Mouse (Mus musculus) left cerebral cortex, postnatal 4 days (tissue): ENCODE results near the gene Clca3b. TPM values are rescaled to one million over a fixed set of nuclear protein-coding genes. Genes with fewer than 3 reads are reported as not detected.
"Not testable (repeated sequence)": the region's sequence is repeated elsewhere in the genome, so short reads cannot be mapped to it uniquely, and the experiment has no call there.

ENCODE experiments used
- DNase-seq: peaks from one replicate; pipeline ENCODE4 v3.0.0-alpha.2; 2022
- intact Hi-C: fragments of 180-260 bp; cut with DNase I; formaldehyde crosslinking; loops from one replicate; pipeline ENCODE4 v1.15.1; 2025
- total RNA-seq, 2 experiments: library from RNA; stranded (reverse); gene quantifications; 2 replicates each; pipeline ENCODE4 v1.2.3; 2021

Gene Clca3b
- not detected for total RNA-seq

DNA sequence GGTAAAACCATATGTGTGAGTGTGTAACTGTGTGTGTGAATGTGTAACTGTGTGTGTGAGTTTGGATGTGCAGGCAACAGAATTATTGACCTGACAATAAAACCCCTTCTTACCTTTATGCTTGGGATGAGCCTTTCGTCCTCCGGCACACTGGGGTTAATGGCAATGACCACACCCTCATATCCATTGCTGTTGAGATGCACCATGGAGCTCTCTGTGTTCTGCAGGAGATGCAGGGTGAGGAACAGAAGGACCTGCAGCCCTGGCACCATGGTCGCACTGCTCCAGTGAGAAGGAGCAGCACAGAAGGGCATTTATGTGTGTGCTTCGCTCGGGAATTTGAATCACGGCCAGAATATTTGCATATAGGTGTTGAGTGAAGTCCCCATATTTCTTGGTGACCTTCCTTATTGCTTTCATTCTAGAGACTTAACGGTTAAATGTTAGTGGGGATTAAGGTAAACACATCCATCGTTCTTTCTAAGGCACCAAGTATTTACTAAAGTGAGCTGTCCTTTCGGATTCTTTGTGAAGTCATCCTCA lies at the start of gene Clca3b:
Gene Clca3b, minus strand, starts transcription at position 344 of the 543 bp plus-strand sequence.
- intact Hi-C loops, DNase-seq: not testable (repeated sequence)

DNA sequence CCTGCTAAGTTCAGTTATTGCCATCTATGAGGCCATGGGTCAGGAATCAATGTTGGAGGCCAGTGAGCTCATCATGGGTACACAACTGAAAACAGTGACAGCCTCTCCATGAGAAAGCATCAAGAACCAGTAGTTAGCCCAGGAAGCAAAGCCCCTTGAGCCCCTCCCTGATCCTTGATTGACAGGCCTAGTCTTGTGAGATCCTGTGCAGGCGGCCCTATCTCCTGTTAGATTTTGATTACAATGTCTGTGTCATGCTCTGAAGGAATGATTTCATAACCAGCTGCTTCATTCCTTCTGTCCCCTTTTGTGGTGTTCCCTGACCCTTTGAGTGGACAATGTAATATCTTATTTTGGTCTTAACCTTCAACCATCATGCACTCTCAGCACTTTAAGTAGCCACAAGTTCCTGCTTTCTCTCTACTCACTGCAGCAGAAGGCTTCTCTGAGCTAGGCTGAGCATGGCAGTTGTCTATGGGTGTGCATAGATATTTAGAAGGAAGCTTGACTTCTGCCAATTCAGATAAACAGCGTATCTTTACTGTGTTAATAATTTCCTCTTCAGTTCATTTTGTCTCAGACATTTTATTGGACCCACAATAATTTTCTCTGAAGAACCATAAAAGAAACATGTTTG lies 48.0 kb upstream of the Clca3b start:
- intact Hi-C loops: no loop called here
- no peak for DNase-seq

DNA sequence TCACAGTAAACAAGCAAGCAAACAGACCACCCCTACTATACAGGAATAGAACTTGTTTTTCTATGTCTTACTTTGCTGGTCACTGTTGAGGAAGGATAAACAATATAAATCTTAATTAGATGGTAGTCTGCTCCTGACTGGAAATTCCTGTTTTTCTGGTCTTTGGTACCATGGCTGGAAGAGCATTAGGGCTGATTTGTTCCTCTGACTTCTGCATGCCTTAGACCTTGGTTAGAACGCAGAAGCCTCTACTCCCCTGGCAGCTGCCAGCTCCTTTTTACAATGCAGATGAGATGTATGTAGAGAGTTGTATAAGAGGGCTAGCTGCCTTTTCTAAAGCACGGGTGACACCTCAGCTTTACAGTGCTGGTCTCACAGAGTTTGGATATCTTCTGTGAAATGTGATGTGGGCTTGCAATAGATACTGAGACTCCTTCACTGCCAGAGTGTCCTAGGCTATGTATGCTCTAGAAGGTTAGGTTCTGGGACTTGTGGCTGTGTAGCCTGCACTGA lies 41.1 kb upstream of the Clca3b start:
- no peak for DNase-seq
- intact Hi-C loops: no loop called here

DNA sequence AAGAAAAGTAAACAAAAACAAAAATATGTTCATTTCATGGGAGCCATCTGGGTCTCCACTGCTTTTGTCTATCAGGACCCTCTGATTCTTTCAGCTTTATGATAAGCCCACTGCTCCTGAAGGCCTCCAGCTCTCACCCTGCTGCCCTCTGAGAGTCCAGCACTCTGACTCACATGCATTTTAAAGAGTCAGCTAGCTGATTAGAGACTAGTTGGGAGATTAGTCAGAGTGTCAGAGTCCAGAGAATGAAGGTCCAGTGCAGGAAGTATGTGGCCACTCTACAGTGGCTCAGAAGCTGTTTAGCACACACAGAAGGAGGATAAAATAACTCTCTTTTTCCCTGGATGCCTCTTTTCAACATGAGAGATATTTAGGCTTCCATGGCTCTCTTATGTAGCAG lies 37.8 kb upstream of the Clca3b start:
- DNase-seq: no peak
- intact Hi-C loops: no loop called here

DNA sequence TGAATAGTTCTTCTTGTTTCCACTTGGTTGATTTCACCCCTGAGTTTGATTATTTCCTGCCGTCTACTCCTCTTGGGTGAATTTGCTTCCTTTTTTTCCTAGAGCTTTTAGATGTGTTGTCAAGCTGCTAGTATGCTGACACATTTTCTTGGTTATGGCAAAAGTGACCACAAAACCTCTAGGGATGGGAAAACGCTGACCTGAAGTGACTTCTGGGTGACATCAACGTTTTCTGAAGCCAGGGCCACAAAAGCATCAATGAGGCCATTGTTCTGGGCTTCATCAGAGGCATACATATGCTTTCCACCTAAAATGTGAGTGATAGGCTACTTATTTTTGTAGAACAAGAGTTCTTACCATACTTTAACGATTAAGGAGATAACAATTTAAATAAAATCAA lies 22.9 kb upstream of the Clca3b start:
- DNase-seq, intact Hi-C loops: not testable (repeated sequence)

DNA sequence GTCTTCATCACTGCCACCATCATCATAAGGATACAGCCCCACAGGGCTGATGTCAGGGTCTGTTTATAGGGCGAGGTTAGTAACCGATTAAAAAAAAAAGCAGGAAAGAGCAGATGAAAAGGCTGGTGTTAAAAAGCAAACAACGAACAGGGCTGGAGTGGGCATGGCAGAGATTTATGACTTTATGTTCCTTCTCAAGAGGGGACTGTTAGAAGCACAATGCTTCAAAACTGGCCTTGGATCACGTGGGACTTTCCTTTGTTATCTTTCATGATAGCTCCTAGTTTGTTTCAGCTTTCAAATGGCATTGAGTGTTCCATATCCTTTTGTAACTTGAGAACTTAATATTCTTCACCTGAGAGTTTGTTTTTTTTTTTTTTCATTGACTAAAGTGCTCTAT lies 427 bp upstream of the Clca3b start:
- intact Hi-C loops: no loop called here
- DNase-seq: no peak

DNA sequence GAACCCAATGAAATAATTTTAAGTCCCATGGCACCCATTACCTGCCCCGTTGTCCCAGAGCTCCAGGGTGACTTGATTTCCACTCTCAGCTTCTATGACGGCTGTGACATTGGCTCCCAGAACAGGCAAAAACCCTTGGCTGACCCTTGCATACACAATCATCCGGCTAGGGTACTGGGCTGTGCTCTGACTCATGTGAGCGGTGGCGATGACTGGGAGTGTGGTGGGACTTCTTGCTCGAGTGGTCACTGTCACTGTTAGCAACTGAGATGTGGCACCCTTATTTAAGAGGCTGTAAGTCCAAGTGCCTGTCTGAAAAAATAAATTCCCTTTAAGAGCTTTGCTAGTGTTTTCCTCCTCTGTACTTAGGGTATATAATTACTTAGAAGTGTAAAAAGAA lies 21.9 kb downstream of the Clca3b start:
- intact Hi-C loops: loop anchor here (10.0 kb wide), 2 partner anchors 198 to 308 kb away; no protein-coding TSS in a partner anchor

DNA sequence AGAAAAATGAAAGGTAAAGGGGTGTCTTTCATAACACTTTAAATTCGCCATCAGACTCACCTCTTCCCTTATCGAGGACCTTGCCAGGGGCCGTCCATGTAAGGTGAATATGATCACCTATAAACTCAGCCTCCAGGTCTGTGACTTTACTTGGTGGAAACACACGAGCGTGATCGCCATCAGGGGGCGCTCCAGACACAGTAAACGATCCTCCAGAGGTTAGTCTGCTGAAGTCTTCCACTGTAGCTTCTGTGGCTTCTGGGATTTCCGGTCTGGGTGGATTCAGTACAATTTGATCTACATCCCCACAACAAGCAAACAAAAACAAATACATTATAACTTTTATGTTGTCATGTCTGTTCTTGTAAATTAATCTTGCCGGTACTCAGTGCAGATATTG lies 24.0 kb downstream of the Clca3b start:
- intact Hi-C loops: loop anchor here (10.0 kb wide), 2 partner anchors 200 to 310 kb away; no protein-coding TSS in a partner anchor
- peak; percentile 84 for DNase-seq

More for the DNA sequence above, 21.9 kb downstream of the Clca3b start:
- no peak for DNase-seq

DNA sequence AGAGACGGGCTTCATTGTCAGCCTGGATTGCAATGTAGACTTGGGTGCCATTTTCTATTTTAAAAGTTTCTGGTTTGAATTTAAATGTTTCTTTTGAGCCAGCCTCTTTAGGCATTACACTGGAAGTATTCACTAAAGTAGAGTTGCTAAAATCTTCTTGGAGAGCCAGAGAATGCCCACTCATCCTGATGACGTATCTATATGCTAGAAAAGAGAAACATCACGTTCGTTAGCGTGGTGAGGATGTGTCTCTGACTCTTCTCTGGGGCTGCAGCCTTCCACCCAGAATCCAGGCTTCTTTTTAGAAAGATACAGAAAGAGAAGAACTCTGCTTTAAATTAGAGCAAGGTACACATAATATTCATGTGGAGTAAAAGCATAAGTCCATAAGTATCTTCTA lies 25.8 kb downstream of the Clca3b start:
- intact Hi-C loops: loop anchor here (10.0 kb wide), 2 partner anchors 201 to 311 kb away; no protein-coding TSS in a partner anchor
- DNase-seq: no peak

DNA sequence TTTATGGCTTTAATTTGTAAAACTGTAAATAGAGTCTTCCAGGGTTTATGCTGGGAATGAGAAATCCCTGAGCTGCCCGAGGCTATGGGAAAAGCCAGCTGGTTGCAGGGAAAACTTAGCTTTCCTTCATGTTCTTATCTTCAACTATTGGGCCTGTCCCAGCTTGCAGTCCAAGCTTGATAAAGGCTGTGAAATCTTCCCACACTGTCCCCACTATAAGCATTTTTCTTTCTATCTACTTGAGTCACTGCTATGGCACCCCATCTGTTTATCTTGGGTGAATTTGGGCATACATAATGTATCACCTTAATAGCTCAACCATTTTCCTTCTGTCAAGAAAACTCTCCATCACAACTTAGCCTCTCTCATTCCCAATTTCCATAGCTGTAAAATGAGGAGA lies 28.5 kb downstream of the Clca3b start:
- DNase-seq: no peak
- intact Hi-C loops: loop anchor here (10.0 kb wide), 2 partner anchors 204 to 314 kb away; no protein-coding TSS in a partner anchor

DNA sequence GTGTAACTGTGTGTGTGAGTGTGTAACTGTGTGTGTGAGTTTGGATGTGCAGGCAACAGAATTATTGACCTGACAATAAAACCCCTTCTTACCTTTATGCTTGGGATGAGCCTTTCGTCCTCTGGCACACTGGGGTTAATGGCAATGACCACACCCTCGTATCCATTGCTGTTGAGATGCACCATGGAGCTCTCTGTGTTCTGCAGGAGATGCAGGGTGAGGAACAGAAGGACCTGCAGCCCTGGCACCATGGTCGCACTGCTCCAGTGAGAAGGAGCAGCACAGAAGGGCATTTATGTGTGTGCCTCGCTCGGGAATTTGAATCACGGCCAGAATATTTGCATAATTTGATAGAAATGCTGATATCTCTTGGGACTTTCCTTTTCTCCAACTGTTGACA lies 29.9 kb downstream of the Clca3b start, which contains the start of gene Clca3a2:
Gene Clca3a2, minus strand, starts transcription at position 276 of the 400 bp plus-strand sequence.
- intact Hi-C loops: not testable (repeated sequence)

DNA sequence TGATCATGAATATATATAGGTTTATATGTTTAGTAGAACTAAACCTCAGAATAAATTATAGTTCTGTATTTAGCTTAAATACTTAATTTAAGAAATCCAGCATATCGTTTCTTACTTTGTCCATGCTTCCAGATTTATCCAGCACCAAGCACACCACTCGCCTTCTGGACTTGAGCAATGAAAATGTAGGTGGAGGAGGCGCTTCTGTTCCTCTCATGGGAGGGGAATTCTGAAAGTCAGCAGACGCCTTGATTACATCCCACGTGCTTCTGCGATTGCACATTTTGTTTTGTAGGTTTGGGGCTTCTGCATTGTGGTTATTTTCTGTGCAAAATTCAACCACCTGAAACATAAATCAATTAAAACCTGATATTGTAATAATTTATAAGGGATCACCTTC lies 35.8 kb downstream of the Clca3b start:
- intact Hi-C loops, DNase-seq: not testable (repeated sequence)

More for the DNA sequence above, 29.9 kb downstream of the Clca3b start, which contains the start of gene Clca3a2:
- DNase-seq: not testable (repeated sequence)

DNA sequence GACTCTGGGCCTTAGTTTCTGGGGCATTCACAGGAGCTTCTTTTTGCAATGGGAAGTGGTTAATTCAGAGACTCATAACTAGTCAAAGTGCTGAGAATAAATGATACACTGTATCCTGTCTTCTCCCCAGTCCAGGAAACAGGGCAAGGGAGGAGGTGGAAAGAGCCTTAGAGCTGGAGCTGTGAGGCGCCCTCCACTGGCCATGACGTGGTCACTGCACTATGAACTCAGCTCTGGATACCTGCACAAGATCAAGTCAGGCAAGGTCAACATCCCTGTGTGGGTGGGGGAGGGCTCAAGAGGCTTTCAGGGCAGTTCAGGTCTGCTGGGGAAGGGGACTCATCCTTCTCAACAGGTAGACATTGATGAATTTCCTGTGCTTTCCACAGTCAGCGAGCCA lies 37.3 kb downstream of the Clca3b start:
- intact Hi-C loops: no loop called here
- no peak for DNase-seq

DNA sequence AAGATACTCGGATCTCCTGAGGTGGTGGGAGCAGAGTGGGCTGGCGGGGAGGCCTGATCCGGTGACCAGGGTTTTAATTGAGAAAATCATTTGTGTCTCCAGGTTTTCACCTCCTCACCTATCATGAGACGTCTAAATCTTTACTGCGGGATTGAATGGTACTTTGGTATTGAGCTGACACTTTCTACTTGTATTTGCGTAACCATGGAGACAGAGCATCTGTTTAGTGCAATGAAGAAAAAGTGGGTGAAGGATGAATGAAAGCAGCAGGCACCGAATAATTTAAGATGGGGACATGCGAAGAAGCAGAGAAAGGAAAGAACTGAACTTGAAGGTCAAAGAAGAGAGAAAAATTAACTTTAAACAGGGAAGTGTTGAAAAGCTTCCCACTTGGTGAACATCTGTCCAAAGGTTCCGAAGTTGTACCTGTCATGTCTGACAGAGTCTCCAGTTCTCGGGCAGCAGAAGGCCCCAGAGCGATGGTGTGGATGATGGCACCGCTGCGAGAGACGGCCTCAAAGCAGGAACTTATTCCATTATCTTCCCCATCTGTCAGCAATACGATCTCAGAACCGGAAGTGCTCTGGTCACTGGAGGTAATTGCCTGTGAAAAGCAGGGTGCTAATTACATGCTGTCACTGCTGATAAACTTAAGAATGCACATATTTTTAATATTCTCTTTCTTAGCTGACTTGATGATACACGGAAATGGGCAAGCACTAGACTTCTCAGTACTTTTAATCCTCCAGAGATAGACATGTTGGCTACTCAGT lies 40.8 kb downstream of the Clca3b start:
- intact Hi-C loops, DNase-seq: not testable (repeated sequence)

DNA sequence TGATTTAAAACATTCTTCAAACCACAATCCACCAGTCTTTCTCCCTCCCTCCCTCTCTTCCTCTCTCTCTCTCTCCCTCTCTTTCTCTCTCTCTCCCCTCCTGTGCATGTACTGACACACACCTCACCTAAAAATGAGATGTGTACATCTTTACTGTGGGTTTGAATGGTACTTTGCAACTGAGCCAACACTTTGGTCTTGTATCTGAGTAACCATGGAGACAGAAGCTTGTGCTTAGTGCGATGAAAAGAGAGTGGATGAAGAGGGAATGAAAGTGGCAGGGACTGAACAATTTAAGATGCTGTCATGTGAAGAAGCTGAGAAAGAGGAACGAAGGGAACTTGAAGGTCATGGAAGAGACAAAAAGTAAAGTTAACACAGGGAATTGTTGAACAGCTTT lies 42.5 kb downstream of the Clca3b start:
- intact Hi-C loops: not testable (repeated sequence)

DNA sequence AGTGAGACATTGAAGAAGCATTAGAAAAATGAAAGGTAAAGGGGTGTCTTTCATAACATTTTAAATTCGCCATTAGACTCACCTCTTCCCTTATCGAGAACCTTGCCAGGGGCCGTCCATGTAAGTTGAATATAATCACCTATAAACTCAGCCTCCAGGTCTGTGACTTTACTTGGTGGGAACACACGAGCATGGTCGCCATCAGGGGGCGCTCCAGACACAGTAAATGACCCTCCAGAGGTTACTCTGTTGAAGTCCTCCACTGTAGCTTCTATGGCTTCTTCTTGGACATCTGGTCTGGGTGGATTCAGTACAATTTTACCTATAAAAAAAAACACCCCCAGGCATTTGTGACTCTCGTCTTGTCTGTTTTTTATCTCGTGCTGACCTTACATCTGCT lies 47.3 kb downstream of the Clca3b start:
- intact Hi-C loops: no loop called here
- DNase-seq: peak; percentile 37

More for the DNA sequence above, 42.5 kb downstream of the Clca3b start:
- not testable (repeated sequence) for DNase-seq

DNA sequence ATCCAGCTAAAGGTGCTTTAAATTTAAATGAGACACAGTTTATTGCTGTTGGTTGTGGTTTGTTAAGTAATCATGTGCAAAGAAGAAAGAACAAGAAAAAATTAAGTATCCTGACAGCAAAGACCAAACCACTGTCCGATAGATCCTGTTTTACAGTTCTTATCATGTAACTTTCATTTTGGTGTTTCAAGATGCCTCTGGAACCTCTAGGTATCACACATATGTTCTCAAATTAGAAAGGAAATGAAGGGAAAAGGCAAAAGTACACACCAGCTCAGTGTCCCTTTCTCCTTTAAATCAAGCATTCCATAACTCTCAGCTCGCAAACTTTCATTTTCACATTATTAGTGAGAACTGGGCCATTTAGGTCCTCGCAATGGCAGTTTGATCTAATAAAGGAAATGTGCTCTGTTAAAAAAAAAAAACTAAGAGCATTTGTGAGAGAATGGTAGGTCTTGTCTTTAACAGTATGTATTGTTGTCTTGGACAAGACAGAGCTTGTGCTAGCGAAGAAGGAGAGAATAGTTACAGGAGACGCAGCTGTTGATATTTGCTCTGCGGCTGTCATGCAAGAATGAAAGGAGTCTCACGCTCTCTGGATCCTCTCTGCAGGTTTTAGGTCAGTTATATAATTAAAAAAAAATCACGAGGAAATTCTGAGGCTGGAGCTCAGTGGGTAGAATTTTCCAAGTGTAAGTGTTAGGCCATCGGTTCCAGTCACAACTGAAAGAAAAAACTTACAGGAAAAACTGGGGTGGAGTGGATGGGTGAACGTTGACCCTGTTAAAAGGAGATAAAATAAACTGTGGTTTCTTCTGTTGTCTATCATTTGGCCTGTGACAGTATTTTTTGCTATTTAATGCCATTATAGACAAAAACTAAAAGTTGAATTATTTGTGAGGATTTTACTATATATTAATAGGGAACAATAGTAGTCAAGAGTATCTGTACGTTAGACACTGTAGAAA lies 63.7 kb downstream of the Clca3b start:
- DNase-seq: no peak
- intact Hi-C loops: loop anchor here (2.0 kb wide), 1 partner anchor 47 kb away; no protein-coding TSS in a partner anchor
